Mouse (Mus musculus) heart, embryonic 11.5 days (tissue): ENCODE results near the gene Guca1a. TPM values are rescaled to one million over a fixed set of nuclear protein-coding genes. Genes with fewer than 3 reads are reported as not detected.
A peak's percentile ranks its signal among the peaks of the same experiment; 100 is the strongest.
"Not testable (repeated sequence)": the region's sequence is repeated elsewhere in the genome, so short reads cannot be mapped to it uniquely, and the experiment has no call there.

Experiments used
- ATAC-seq: fragments of 200-750 bp; cut with Nextera tagmentation; replicated peaks from 2 replicates; pipeline ENCODE4 v1.8.0; 2017; ENCODE audit warnings: moderate library complexity; ENCODE audit not compliant: insufficient number of reproducible peaks, low FRiP score, low TSS enrichment
- H3K27ac ChIP-seq: fragments of 300-500 bp; sonication (generic); 2 replicates; pipeline ENCODE4 v1.5.1; 2014; ENCODE audit warnings: mild to moderate bottlenecking, low read depth, low read length
- H3K27me3 ChIP-seq: fragments of 300-500 bp; sonication (generic); 2 replicates; pipeline ENCODE4 v1.6.1; 2014; ENCODE audit warnings: mild to moderate bottlenecking, low read length, mixed read lengths; ENCODE audit not compliant: control insufficient read depth, insufficient read depth
- H3K36me3 ChIP-seq: fragments of 300-500 bp; sonication (generic); 2 replicates; pipeline ENCODE4 v1.6.1; 2014; ENCODE audit warnings: mild to moderate bottlenecking, low read length, moderate library complexity, mixed read lengths; ENCODE audit not compliant: control insufficient read depth, insufficient read depth
- H3K4me1 ChIP-seq: fragments of 300-500 bp; sonication (generic); 2 replicates; pipeline ENCODE4 v1.6.1; 2014; ENCODE audit warnings: low read length; ENCODE audit not compliant: control insufficient read depth, insufficient read depth
- H3K4me2 ChIP-seq: fragments of 300-500 bp; sonication (generic); 2 replicates; pipeline ENCODE4 v1.6.1; 2014; ENCODE audit warnings: mild to moderate bottlenecking, moderate library complexity
- H3K4me3 ChIP-seq: fragments of 300-500 bp; sonication (generic); 2 replicates; pipeline ENCODE4 v1.5.1; 2014; ENCODE audit warnings: low read depth, low read length
- H3K9ac ChIP-seq: fragments of 300-500 bp; sonication (generic); 2 replicates; pipeline ENCODE4 v1.6.1; 2014; ENCODE audit warnings: mild to moderate bottlenecking, low read depth, low read length, moderate library complexity
- H3K9me3 ChIP-seq: fragments of 300-500 bp; sonication (generic); replicated peaks from 2 replicates; pipeline ENCODE4 v1.6.1; 2016; ENCODE audit warnings: low read length; ENCODE audit not compliant: control insufficient read depth
- WGBS: fragments of 180-500 bp; shearing (Covaris S2); extraction: QIAGEN DNeasy Blood & Tissue Kit; methylation state at CpG from one replicate; pipeline ENCODE4 v1.1.7; 2014; ENCODE audit not compliant: insufficient replicate concordance; 5-methylcytosine and 5-hydroxymethylcytosine counted together
- polyA plus RNA-seq: library from polyadenylated mRNA; unstranded; fragments of >200 nt; fragmentation: Nextera tagmentation; extraction: Ambion mirVana; gene quantifications from 2 replicates; pipeline ENCODE4 v1.2.1, GENCODE M21; 2014

The Guca1a gene
- polyA plus RNA-seq, 1 experiment from 2014 or later = 3.3 TPM

DNA sequence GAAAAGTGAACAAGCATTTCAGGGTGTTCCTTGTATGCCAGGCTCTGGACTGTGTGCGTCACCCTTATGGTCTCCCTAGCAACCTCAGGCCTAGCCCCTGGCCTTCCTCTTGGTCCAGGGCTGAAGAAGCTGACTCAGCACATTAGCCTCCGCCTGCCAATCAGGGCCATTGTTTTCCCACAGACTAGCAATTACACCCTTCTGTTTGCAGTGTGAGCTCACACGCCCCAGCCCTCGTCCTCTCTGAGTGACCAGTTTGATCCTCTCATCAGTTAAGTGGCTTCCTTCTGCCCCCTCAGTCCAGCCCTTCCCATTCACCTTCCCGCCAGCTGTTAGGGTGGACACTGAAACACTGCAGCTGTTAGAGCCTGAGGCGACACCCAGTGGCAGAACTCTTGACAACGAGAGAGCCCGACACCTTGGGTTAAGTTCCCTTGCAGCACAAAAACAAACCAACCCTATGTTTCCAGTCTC lies 28.5 kb upstream of the Guca1a start:
- H3K9me3 ChIP-seq = no peaks in the 10 kb centered on the region
- no peak overlapping the region for H3K4me3 ChIP-seq
- no peak overlapping the region for H3K27ac ChIP-seq
- H3K9ac ChIP-seq = 0 out of 2 replicates have a peak overlapping the region, but pooled peaks have one; percentile 1
- WGBS = 10% methylated on average over 8 of the region's 8 CpGs
- peak overlapping the region; percentile 33 for H3K4me2 ChIP-seq
- ATAC-seq = 0 out of 2 replicates have a peak, but pooled peaks have one; percentile 27
- H3K36me3 ChIP-seq = no peaks in the 10 kb centered on the region
- H3K27me3 ChIP-seq = no peaks in the 10 kb centered on the region
- H3K4me1 ChIP-seq = peaks cover 15% of the 10 kb centered on the region

DNA sequence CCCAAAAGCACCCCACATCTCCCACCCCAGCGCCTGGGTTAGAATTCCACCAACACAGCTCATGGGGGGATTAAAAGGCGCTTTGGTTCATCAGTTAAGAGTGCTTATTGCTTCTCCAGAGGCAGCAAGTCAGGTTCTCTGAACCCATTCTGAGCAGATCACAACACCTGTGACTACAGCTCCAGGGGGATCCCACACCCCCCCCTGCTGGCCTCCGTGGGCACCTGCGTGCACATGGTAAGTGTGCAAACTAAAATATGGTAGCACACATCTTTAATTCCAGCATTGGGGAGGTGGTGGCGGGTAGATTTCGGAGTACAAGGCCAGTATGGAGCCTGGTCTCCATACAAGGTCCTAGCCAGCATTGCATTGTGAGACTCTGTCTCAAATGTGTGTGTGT lies 26.9 kb upstream of the Guca1a start:
- Histone ChIP-seq H3K4me2 (no peak overlapping the region), H3K27me3 (no peaks in the 10 kb centered on the region), H3K4me1 (peaks cover 15% of the 10 kb centered on the region), H3K27ac (no peak overlapping the region), H3K36me3 (no peaks in the 10 kb centered on the region), H3K9ac (no peak overlapping the region), H3K4me3 (no peak overlapping the region), H3K9me3 (no peaks in the 10 kb centered on the region)
- WGBS = 53% methylated on average over 6 of the region's 6 CpGs
- no peak for ATAC-seq

DNA sequence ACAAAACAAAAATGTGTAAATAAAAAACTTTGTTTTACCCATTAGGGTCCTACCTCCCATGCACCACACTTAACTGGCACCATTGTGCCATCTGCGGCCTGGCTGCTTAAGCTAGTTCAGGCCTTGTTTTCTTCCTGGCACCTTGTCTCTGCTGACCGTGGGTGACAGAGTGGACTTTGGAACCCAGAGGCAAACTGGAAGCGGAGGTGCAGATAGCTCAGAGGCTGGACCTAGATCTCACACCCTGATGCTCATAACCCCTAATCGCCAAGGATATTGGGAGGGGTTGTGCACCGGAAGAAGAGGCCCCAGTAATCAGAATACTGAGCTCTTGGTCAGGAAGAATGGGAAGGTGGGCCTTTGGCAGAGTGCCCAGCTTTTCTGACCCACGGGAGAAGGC lies 23.8 kb upstream of the Guca1a start:
- Histone ChIP-seq H3K4me1 (peaks cover 13% of the 10 kb centered on the region), H3K4me2 (no peak overlapping the region), H3K9me3 (no peaks in the 10 kb centered on the region), H3K4me3 (no peak overlapping the region), H3K9ac (no peak overlapping the region), H3K27ac (no peak overlapping the region), H3K27me3 (no peaks in the 10 kb centered on the region), H3K36me3 (no peaks in the 10 kb centered on the region)
- 66% methylated on average over 6 of the region's 6 CpGs for WGBS
- ATAC-seq = no peak

GRCm38 (mm10) chr17:47422616-47423015 lies 22.2 kb upstream of the Guca1a start:
- H3K27ac ChIP-seq, H3K4me1 ChIP-seq, H3K27me3 ChIP-seq, H3K4me3 ChIP-seq, ATAC-seq, H3K36me3 ChIP-seq, H3K4me2 ChIP-seq, H3K9ac ChIP-seq, H3K9me3 ChIP-seq: not testable (repeated sequence)
- WGBS = 65% methylated on average over 1 of the region's 1 CpGs

DNA sequence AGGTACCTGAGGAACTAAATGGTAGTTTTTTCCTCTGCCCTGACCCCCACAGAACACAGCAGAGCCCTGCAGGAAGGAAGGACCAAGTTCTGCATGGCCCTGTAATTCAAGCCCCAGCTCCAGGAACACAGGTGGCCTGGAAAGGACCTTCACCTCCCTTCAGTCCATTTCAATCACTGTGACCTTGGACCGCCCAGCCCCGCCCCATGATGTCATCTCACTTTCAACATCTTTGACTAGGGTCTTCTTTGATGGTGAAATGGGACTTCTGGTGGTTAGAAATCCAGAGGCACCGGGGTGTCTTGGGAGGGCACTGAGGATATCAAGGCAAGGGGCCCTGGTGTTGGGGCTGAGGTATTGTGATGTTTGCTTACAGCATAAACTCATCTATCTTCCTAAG lies 21.2 kb upstream of the Guca1a start:
- H3K9ac ChIP-seq = no peak overlapping the region
- no peak overlapping the region for H3K27ac ChIP-seq
- H3K4me1 ChIP-seq = peaks cover 4% of the 10 kb centered on the region
- 65% methylated on average over 3 of the region's 3 CpGs for WGBS
- ATAC-seq = no peak
- no peak overlapping the region for H3K4me3 ChIP-seq
- no peaks in the 10 kb centered on the region for H3K27me3 ChIP-seq
- no peaks in the 10 kb centered on the region for H3K36me3 ChIP-seq
- no peaks in the 10 kb centered on the region for H3K9me3 ChIP-seq
- no peak overlapping the region for H3K4me2 ChIP-seq

- Histone ChIP-seq H3K9ac (no peak overlapping the region), H3K4me3 (no peak overlapping the region), H3K27me3 (no peaks in the 10 kb centered on the region), H3K9me3 (no peaks in the 10 kb centered on the region), H3K27ac (no peak overlapping the region), H3K4me2 (no peak overlapping the region), H3K4me1 (peaks cover 4% of the 10 kb centered on the region), H3K36me3 (no peaks in the 10 kb centered on the region)
- ATAC-seq = no peak
- WGBS = 70% methylated on average over 2 of the region's 2 CpGs
Observed at GRCm38 (mm10) chr17:47420195-47420594, 19.8 kb upstream of the Guca1a start.

DNA sequence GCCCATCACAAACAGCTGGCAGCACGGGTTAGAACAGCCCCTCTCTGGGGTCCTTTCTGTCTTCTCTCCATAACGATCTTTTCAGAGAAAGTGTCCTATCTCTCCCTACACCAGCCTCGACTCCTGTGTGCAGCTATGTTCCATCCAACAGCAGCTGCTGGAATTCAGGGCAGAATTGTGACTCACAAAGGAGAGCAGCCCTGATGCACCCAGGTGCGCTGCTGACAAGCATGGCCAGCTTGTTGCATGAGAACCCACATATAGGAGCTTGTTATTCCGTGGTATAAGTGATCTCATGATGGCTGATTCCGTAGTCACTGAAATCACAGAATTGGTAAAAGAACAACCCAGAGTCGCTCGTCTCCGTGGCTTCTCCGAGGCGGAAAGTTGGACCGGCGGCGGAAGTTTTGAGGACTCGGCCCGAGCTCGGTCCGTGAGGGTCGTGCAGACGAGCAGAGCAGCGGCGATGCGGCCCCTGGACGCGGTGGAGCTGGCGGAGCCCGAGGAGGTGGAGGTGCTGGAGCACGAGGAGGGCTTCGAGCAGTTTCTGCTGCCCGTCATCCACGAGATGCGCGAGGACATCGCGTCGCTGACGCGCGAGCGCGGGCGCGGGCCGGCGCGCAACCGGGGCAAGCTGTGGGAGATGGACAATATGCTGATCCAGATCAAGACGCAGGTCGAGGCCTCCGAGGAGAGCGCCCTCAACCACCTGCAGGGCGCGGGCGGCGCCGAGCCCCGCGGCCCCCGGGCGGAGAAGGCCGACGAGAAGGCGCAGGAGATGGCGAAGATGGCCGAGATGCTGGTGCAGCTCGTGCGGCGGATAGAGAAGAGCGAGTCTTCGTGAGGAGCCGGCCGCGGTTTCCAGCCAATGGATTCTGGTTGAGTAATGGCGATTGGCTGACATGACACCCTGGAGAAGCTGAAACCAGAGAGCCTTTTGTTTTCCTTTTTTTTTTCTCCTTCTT lies 9.8 kb upstream of the Guca1a start:
- 3% methylated on average over 73 of the region's 74 CpGs for WGBS
- H3K36me3 ChIP-seq, ATAC-seq, H3K27ac ChIP-seq, H3K9me3 ChIP-seq, H3K9ac ChIP-seq, H3K4me1 ChIP-seq: not testable (repeated sequence)
- Histone ChIP-seq H3K4me3 (peak overlapping the region; percentile 36), H3K27me3 (peaks cover 33% of the 10 kb centered on the region), H3K4me2 (peak overlapping the region; percentile 63)

DNA sequence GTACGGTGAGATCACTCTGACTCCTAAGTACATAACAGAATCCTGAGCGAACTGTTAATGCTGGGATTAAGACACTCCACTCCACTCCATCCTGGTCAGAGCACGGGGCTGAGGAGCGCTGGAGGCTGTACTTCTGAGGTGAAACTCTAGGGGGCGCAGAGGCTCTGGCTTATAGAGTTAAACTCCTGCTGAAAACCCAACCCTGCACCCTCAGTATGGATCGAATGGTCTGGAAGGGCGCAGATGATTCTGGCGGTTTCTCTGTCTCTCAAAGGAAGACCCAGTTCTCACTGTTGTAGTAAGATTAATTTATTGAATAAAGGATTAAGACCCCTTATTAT lies 8.1 kb upstream of the Guca1a start:
- Histone ChIP-seq H3K27me3 (peaks cover 29% of the 10 kb centered on the region), H3K4me2 (no peak overlapping the region), H3K4me3 (no peak overlapping the region), H3K9me3 (no peaks in the 10 kb centered on the region), H3K9ac (no peak overlapping the region), H3K27ac (no peak overlapping the region), H3K4me1 (no peaks in the 10 kb centered on the region), H3K36me3 (no peaks in the 10 kb centered on the region)
- ATAC-seq = no peak
- 18% methylated on average over 8 of the region's 8 CpGs for WGBS
